Mouse (Mus musculus) spleen, adult 2 months (tissue): ENCODE results near the gene 2610001J05Rik.

Source experiments
- CTCF ChIP-seq: fragments of 200-500 bp; IDR thresholded peaks from 2 replicates; pipeline ENCODE4 v1.5.1; 2011; ENCODE audit warnings: mild to moderate bottlenecking, inconsistent platforms; ENCODE audit not compliant: insufficient read depth, insufficient read length, insufficient replicate concordance; ENCODE audit errors: extremely low read depth
- POLR2A ChIP-seq: fragments of 200-500 bp; IDR thresholded peaks from 2 replicates; pipeline ENCODE4 v1.6.1; 2011; ENCODE audit warnings: low read depth, low read length, inconsistent platforms

DNA sequence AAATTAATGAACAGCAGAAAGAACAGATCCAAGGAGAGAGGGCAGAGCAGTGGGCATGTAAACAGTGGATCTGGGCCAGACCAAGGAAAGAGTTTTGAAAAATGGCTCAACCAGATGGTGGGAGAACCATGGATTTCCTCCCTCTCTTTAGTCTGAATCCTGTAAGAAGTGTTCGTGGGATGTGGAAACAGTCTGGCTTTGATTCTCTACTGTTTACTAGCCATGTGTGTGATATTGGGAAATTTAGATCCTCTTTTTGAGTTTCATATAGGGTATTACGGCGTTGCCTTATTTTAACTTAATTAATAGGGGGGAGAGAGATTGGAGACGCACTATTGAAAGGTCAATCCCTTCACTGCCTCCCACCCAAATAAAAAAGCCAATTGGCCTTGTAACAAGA is 18.1 kb downstream of the 2610001J05Rik start:
- no peak for TF ChIP-seq POLR2A
- TF ChIP-seq CTCF, result no peak
